Mouse (Mus musculus): ENCODE measurements around the gene Zmiz1.

GRCm38 (mm10) chr14:25562447-25562846 lies 103.5 kb downstream of the Zmiz1 start:
- TF ChIP-seq CTCF (conservative IDR thresholded peaks at IDR 0.05; ENCODE audit: low read length) (no peak), POU5F1 (IDR thresholded peaks at IDR 0.05; ENCODE audit: borderline replicate concordance, low read length) (no peak), NANOG (IDR thresholded peaks at IDR 0.05; ENCODE audit: borderline replicate concordance, low read length) (no peak)
